Mouse (Mus musculus): ENCODE data around the gene Gm10663.

Gene Gm10663

GRCm38 (mm10) chr8:65074733-65075132 lies at the start of gene Gm10663:
Gm10663 (plus strand) TSS chr8:65075033.
- no peak for DNase-seq (ENCODE audit: low read depth, low spot score)

DNA sequence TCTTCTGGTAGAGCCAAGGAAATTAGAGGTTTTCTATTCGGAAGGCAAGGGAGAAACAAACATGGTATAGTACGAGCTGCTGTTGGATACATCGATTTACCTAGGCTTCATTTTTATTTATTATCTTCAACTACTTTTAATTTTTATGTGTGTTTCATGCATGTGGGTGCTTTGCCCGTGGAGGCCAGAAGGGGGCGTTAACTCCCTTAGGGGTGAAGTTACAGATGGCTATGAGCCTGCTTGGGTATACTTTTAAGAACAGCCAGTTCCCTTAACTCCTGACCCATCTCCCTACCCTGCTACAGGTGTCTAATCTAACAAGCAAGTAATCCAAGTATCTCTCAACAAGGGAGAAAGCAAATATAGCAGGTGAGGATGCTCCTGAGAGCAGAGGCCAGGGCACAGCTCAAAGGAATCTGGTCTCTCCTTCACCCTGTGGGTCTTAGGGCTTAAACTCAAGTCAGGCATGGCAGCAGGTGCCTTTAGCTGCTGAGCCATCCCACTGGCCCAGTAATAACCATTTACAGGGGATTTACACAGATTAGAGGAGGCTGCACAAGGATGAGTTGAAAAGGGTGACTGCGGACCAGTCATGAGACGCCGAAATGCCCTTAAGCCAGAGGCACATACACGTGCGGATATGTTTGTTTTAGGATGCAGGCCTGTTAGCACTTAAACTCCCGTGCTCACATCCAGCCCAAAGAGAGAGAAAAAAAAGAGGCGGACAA lies 45.7 kb upstream of the Gm10663 start:
- no peak for DNase-seq (ENCODE audit: low read depth, low spot score)

GRCm38 (mm10) chr8:65029776-65030175 lies 45.1 kb upstream of the Gm10663 start:
- no peak for DNase-seq (ENCODE audit: low read depth, low spot score)

- DNase-seq (ENCODE audit: low read depth, low spot score): peak; percentile 31
Observed at GRCm38 (mm10) chr8:65030735-65031485, 43.9 kb upstream of the Gm10663 start.

- DNase-seq (ENCODE audit: low read depth, low spot score): no peak
Observed at GRCm38 (mm10) chr8:65032107-65032506, 42.7 kb upstream of the Gm10663 start.

- no peak for DNase-seq (ENCODE audit: low read depth, low spot score)
Observed at GRCm38 (mm10) chr8:65033056-65033455, 41.8 kb upstream of the Gm10663 start.

DNA sequence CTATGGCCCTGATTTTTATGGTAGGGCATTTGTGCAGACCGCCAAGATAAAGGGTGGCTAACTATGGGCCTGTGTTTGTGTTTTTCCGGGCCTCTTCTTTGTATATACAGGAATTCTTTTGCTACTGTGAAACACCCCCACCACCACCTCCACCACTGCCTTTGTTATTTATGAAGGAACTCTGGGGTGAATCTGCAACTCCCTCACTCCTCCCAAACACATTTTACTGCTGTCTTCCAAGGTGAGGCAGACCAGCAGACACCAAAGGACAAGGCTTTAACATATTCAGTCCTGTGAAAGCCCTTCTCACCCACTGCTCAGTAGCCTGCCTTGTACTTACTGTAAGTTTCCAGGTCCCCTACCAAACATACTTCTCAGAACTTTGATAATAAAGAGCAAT lies 40.7 kb upstream of the Gm10663 start:
- no peak for DNase-seq (ENCODE audit: low read depth, low spot score)

GRCm38 (mm10) chr8:65037117-65037533 lies 37.7 kb upstream of the Gm10663 start, which contains the start of gene Apela:
Apela (minus strand) TSS chr8:65037336.
- DNase-seq (ENCODE audit: low read depth, low spot score): no peak

- DNase-seq (ENCODE audit: low read depth, low spot score): no peak
Observed at GRCm38 (mm10) chr8:65046565-65046964, 28.3 kb upstream of the Gm10663 start.

GRCm38 (mm10) chr8:65047193-65047592 lies 27.6 kb upstream of the Gm10663 start:
- no peak for DNase-seq (ENCODE audit: low read depth, low spot score)

GRCm38 (mm10) chr8:65047801-65048200 lies 27.0 kb upstream of the Gm10663 start:
- DNase-seq (ENCODE audit: low read depth, low spot score): no peak

DNA sequence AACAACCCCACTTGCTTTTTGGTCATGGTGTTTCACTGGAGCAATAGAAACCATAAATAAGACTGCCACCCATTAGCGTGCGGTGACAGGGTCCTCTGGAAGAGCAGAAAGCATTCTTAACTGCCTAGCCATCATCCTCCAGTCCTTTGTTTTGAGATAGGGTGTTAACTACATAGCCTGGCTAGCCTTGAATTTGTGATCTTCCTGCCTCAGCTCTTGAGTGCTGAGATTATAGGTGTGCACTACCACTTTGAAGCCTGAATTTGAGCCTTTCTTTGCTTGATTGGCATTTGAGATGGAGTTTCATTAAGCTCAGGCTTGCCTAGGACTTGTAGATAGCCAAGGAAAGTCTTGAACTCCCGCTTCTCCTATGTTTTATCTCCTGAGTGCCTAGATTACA lies 21.3 kb upstream of the Gm10663 start:
- no peak for DNase-seq (ENCODE audit: low read depth, low spot score)

DNA sequence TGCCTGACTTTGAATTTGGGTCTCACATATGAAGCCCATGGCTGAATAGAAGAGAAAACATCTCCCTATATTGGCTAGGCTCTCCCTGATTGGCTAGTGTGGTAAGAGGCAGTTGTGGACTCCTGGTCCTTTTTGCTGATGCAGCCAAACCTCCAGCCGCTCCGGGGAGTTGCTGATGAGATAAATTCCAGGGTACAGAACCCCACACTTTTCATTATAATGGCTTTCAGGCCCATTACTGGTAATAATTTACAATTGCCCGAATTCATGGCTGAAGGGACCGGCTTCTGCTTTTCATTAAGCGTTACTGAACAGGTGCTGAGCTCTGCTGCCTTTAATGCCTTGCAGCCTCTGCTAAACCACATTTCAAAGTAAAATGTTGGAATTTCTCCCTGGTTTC lies 20.9 kb upstream of the Gm10663 start:
- DNase-seq (ENCODE audit: low read depth, low spot score): no peak

- DNase-seq (ENCODE audit: low read depth, low spot score): no peak
Observed at GRCm38 (mm10) chr8:65056722-65057121, 18.1 kb upstream of the Gm10663 start.

DNA sequence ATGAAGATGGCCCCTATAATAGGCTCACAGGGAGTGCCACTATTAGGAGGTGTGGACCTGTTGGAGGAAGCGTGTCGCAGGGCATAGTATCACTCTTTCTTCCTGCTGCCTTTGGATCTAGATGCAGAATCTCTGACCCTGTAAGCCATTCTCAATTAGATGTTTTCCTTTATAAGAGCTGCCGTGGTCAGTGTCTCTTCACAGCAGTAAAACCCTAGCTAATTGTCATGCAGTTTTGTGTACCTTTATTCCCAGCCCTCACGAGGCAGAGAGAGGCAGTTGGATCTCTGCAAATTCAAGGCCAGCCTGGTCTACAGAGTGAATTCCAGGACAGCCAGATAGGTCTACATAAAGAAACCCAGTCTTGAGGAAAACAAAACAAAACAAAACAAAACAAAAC lies 12.6 kb upstream of the Gm10663 start:
- DNase-seq (ENCODE audit: low read depth, low spot score): no peak

GRCm38 (mm10) chr8:65064071-65064470 lies 10.8 kb upstream of the Gm10663 start:
- DNase-seq (ENCODE audit: low read depth, low spot score): no peak

GRCm38 (mm10) chr8:65065622-65066021 lies 9.2 kb upstream of the Gm10663 start:
- no peak for DNase-seq (ENCODE audit: low read depth, low spot score)

- peak; percentile 8 for DNase-seq (ENCODE audit: low read depth, low spot score)
Observed at GRCm38 (mm10) chr8:65067031-65067430, 7.8 kb upstream of the Gm10663 start.

DNA sequence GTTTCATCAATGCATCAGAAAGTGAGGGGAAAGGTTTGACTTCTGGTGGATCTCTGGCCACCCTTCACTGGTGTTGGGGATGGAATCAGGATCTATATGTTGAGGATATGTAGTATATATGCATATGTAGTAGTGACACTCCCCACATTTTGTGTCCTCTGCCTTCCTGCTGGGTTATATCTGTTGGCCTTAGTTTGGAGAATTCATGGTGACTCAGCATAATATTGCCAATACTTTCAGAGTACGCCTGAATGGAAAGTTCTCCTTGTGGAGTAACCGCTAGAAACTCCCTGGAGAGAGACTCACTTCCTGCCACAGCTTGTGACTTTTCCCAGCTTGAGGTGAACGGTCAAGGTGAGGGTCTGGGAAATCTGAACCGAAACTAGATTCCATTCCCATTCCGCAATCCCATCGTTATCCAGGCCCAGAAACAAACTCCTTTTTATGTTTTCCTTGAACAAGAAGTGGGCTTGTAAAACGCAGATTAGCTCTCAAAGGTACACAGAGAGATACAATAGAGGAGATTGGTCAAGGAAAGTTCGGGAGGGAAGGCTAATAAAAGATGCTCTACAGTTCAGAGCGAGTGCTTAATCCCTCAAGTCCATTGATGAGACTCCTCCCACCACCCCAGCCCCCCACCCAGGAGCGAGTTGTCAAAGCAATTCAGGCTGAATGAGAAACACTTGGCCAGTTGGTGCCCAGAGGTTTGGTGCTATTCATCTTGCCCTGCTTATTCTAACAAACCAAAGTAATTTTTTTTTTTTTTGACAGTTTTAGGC lies 7.0 kb upstream of the Gm10663 start:
- DNase-seq (ENCODE audit: low read depth, low spot score): no peak

GRCm38 (mm10) chr8:65068473-65068819 lies 6.4 kb upstream of the Gm10663 start:
- no peak for DNase-seq (ENCODE audit: low read depth, low spot score)

GRCm38 (mm10) chr8:65070996-65071395 lies 3.8 kb upstream of the Gm10663 start:
- no peak for DNase-seq (ENCODE audit: low read depth, low spot score)

DNA sequence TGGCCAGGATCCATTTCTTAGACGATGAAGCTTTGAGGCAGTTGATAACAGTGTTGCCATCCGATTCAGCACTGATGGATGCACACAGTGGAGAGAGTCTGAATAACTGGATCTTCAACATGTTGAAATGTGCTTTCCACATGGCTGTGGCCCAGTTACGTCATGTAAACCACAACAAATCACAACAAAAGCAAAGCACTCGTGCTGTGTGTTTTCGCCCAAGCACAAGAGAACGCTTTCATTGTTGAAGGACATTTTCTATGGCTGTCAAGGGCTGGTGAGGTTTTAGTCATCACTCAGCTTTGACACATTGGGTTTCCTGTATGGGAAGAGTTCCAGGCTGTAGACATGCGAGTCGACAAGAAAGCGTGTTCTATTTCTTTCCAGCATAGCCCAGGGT lies 5.9 kb downstream of the Gm10663 start:
- peak; percentile 36 for DNase-seq (ENCODE audit: low read depth, low spot score)

All from 3T3-L1 (cell line).